Mouse (Mus musculus) layer of hippocampus, adult 8-10 months (tissue): ENCODE measurements around the gene Tex101. TPM values are rescaled to one million over a fixed set of nuclear protein-coding genes. Genes with fewer than 3 reads are reported as not detected.
A peak's percentile ranks its signal among the peaks of the same experiment; 100 is the strongest.
"Not testable (repeated sequence)": the region's sequence is repeated elsewhere in the genome, so short reads cannot be mapped to it uniquely, and the experiment has no call there.

ENCODE experiments used
- DNase-seq, 2 experiments: peaks; one replicate each; pipeline ENCODE4 v3.0.0; 2022; ENCODE audit warnings: low spot score in 2 of 2
- total RNA-seq, 4 experiments: library from RNA; stranded (reverse); gene quantifications; 2 replicates each; pipeline ENCODE4 v1.2.4; 2022

Tex101 gene
- total RNA-seq = not detected

GRCm38 (mm10) chr7:24676575-24676974 is at the start of gene Tex101:
Gene Tex101, minus strand, starts transcription at chr7:24676675.
- DNase-seq = no peak

DNA sequence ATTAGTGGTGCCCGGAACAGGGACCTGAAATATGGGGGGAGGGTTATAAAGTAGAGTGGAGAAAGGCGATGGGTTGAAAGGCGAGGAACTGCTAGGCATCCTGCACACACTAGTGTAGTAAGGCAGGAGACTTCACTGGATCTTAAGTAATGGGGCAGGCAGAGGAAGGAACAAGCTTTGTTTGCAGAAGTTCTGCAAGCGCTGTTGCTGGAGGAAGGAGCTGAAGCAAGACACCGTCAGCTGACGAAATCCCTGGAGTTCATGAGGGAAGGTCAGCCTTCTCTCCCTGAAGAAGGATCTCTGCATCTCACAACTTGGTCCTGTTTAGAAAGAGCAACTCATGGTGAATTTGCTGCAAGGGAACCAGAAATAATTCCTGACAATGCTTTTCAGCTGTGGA is 38.6 kb upstream of the Tex101 start:
- DNase-seq = no peak

GRCm38 (mm10) chr7:24708832-24709292 is 32.4 kb upstream of the Tex101 start, which contains the start of gene BC049730:
Gene BC049730, plus strand, starts transcription at chr7:24709242.
- no peak for DNase-seq

DNA sequence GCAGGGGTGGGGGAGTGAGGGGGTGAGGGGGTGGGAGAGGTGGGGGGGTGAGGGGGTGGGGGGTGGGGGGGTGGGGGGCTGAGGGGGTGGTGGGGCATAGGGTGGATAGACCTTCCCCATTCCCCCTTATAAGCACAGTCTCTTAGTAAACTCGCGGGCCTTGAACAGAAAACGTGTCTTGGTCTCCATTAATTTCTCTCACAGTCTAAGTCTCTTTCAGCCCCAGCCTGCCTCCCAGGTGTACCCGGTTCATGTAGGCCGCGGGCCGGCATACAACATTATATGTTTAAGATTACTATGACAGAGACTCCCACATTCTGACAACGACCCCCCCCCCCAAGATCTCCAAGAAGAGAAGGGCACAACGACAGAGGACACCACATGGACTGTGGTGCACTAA is 26.4 kb upstream of the Tex101 start:
- not testable (repeated sequence) for DNase-seq

DNA sequence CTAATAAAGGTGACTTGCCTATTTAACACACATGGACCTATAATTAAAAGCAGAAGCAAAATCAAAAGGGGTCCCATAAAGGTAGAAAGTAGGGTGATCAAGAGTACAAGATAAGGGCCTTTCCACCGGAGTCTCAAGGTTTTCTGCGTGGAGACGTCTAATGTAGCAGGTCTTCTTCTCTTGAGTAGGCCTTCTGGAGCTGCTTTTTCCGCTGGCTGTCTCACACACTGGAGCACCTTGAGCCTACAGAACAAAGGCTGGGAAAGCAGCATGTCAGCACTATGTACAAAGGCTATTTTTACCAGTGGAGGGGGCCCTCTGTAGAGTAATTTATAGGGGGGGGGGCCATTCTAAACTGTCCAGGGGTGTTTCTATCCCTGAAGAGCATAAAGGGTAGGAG is 21.4 kb upstream of the Tex101 start:
- DNase-seq = not testable (repeated sequence)

DNA sequence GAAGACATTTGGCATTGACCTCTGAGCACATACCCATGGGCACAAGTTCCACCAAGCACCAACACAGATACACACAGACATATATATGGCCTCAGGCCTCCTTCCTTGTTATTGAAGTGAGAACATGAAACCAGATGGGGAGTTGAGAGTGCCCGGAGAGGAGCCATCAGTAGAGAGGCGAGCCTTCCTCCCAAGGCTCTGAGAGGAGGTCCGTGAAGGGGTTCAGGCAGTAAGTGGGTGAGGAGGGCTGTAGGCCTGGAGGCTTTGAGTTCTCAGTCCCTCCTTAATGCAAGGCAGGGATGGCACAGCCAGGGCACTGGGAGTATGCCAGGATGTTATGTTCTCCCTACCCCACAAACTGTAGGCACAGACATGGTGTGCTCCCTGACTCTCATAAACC is 16.2 kb upstream of the Tex101 start:
- not testable (repeated sequence) for DNase-seq

- DNase-seq = not testable (repeated sequence)
These were observed 11.0 kb upstream of the Tex101 start for GRCm38 (mm10) chr7:24687519-24687918.

DNA sequence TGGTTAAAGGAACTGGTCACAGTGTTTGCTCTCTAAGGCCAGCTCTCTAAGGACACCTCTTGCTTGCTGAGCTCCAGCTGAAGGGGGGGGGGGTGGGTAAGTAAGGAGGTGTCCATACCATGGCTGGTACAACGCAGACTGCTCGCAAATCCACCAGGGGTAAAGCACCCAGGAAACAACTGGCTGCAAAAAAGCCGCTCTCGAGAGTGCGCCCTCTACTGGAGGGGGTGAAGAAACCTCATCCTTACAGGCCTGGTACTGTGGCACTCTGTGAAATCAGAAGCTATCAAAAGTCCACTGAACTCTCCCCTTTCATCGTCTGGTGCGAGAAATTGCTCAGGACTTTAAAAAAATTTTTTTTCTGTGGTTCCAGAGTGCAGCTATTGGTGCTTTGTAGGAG is 7.6 kb upstream of the Tex101 start:
- DNase-seq = not testable (repeated sequence)

- DNase-seq = no peak
These were observed 4.5 kb downstream of the Tex101 start for GRCm38 (mm10) chr7:24671944-24672439.

- DNase-seq = no peak
These were observed 11.5 kb downstream of the Tex101 start for GRCm38 (mm10) chr7:24664959-24665358.

DNA sequence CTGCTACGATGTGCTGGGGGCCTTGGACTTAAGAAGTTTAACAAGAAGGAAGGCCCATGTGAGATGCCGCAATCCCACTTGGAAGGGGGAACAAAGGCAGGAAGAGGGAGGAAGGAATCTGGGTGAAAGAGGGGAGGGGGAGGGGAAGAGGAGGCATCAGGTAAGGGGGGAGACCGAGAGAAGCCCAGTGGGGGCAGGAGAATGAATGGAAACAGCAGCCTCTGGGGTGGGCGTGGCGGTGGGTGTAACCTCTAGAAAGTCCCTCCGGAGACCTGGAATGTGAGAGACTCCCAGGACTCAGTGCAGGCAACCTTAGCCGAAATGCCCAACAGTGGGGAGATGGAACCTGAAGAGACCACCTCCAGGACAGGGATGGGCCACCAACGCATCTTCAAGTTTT is 12.2 kb downstream of the Tex101 start:
- DNase-seq = no peak

- DNase-seq = peak; percentile 17 to 63
These were observed 13.9 kb downstream of the Tex101 start for GRCm38 (mm10) chr7:24662575-24662974.

DNA sequence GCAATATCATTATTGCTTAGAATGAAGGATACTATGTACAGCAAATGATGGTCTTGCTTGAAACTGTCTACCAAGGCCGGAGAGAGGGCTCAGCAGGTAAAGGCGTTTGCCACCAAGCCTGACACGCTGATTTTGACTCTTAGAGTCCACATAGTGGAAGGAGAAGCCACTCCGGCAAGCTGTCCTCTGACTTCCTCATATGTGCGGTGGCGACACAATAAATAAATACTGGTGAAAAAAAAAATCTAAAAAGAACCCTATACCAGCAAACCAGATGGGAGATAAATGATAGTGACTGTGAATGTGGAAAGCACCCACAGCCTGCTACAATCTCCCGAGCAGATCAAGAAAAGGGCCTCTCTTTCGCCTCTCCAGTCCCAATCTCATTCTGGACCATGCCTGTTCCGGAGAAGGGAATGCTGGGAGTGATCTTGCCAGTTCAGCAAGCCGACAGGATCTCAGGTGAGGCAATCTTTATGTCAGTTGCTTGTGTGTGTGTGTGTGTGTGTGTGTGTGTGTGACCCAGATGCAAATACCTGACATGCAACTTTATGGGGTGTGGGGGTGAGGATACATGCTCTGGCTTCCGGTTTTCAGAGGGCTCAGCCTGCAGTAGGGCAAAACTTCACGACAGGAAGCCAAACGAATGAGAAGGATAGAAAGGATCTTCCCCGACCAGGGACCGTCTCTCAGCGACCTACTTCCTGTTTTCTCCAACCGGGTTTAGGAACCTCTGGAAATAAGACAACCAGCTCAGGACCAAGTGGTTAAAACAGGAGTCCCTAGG is 15.2 kb downstream of the Tex101 start:
- no peak for DNase-seq

DNA sequence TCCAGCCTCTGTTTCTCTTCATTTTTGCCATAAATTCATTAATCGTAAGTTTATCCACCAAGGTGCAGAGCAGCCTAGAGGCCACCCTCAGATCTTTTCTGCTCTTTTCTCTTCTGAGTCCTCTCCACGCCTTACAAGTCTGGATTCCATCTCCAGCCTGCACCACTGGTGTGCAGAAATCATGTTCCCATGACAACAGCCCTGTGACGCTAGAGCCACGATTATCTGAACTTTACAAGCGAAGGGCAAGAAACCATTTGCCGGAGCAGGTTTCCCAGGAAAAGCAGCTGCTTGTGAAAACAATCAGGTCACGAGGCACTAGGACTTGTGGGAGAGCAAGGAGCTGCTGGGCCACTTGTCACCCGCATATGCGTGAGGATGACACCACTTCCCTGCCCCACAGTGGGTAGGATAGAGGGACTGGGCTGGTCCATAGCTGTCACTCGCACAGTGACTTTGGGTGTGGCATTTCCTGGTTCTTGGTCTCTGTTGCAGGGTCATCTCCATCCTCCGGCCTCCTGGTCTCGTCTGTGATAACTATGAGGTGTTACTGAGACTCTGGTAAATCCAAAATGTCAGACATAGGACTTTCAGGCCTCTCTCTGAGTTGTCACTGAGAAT is 16.6 kb downstream of the Tex101 start:
- no peak for DNase-seq

DNA sequence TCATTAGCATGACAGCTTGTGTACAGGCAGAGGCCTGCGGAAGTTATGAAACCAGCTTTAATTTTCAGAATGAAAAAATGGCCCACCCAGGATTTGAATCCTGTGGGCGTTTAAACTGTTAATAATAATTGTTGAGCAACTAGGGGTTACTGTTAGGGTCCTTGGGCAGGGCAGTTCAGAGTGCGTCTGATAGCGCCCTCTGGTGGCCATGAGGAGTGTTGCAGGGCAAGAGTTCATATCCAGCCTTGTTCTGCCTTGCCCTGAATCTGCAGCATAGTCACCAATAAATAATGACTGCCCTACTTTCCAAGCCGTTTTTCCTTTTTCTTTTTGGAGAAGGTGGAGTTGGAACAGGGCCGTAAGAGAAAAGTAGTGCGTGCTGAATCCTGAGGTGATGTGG is 22.8 kb downstream of the Tex101 start:
- peak; percentile 29 to 55 for DNase-seq

DNA sequence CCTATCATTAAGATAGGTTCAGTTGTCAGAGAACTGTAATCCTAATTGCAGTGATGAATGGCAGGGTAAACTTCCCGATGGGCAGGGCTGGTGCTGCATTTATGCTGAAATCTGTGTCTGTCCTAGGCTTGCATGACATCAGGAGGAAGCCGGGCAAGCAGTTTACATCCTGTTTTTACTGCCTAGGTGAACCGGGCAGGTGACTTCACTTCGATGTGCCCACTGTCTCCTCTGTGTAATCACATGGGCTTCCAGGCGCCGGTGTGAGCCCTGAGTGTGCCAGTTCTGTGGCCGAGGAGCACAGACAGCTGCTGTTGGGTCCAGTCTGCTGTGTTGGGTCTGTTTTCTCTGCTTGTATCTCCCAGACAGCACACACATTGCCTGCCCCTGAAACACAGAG is 30.0 kb downstream of the Tex101 start:
- DNase-seq = no peak

- no peak for DNase-seq
These were observed 31.5 kb downstream of the Tex101 start for GRCm38 (mm10) chr7:24644996-24645395.

DNA sequence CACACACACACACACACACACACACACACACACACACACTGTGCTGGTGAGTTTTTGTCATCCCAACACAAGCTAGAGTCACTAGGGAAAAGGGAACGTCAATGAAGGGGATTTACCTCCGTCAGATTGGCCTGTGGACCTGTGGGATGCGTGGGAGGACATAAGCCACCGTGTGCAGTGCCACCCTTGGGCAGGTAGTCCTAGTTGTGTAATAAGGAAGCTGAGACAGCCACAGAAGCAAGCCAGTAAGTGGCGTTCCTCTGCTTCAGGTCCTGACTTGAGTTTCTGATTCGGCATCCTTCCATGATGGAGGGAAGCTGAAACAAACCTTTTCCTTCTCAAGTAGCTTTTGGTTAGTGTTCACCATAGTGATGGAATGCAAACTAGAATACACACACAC is 32.0 kb downstream of the Tex101 start:
- no peak for DNase-seq

- peak in 1 of 2 experiments; percentile 41 for DNase-seq
These were observed 34.0 kb downstream of the Tex101 start for GRCm38 (mm10) chr7:24642491-24642890.

- no peak for DNase-seq
These were observed 36.0 kb downstream of the Tex101 start for GRCm38 (mm10) chr7:24640450-24640849.

- no peak for DNase-seq
These were observed 38.2 kb downstream of the Tex101 start for GRCm38 (mm10) chr7:24638026-24638856.

GRCm38 (mm10) chr7:24637046-24637445 is 39.4 kb downstream of the Tex101 start:
- no peak for DNase-seq
